Mouse (Mus musculus): ENCODE measurements around the gene Alg3.

The Alg3 gene

DNA sequence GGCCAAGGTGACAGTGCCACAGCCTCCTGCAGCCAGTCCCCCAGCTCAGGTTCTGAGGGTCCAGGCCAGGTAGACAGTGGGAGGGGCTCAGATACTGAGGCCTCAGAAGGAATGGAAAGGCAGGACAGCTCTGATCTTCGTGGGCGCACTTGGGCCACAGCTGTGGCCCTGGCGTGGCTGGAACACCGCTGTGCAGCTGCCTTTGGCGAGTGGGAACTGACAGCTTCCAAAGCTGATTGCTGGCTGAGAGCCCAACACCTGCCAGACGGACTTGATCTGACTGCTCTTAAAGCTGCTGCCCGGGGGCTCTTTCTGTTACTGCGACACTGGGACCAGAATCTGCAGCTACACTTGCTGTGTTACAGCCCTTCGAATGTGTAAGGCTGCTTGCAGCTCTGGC, 6.8 kb downstream of the Alg3 start:
- DNase-seq (ENCODE audit: extremely low spot score), result no peak

DNA sequence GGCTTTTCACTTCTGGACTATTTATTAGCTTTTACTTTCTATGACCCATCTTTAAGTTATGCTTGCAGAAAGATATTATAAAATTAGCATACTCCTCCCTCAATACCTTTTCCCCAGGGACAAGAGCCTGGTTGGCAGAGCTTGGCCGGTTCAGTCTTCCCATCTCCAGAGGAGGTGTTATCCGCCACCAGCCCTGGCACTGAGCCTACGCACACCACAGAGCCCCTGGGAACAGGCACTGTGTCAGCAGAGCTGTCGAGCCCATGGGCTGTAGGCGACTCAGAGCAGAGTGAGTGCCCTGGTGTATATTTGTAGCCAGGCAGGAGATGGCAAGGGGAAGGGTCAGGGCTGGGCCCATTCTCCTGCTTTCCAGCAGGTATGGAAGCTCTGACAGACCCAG, 11.0 kb downstream of the Alg3 start:
- no peak for DNase-seq (ENCODE audit: extremely low spot score)

DNA sequence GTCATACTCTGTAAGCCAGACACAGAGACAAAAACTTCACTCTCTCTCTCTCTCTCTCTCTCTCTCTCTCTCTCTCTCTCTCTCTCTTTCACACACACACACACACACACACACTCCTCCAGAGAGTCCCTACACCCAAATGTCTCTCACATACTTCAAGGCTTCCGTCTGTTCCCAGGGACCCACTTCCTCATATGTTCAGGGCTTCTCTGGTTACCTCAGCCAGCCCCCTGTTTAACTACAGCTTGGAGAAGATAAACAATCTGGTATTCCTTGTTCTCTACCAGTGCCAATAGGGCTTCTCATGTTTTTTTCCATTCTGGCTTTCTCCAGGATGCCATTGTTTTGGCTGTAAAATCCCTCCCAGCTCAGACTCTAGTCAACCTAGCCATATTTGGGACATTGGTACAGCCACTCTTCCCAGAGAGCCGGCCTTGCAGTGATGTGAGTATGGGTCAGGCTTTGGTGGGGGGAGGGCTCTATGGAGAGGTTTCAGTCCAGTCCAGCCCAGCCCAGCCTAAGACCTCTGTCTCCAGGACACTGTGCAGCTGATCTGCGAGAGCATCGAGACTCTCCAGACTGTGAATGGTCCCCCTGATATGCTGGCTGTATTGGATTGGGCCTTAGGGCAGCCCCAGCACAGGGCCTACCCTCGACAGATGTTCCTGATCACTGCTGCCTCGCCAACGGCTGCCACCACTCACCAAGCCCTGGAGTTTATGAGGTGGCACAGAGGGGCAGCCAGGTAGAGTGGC, 14.7 kb downstream of the Alg3 start:
- DNase-seq (ENCODE audit: extremely low spot score), result no peak

DNA sequence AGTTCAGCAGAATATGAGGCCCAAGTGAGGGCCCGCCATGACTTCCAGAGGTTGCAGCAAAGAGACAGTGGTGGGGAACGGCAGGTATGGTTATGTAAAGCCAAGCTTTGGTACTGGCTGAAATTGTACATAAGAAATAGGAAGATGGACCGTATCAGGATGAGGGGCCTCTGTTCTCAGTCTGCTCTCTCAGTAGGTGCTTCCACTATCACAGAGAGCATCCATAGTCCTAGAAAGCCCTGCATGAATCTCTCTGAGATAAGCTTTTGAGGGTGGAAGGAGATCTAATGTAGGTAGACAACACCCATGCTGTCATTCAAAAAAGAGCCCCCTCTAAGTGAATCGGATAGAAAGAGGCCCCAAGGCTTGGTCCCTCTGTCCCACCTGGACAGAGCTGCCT, 15.8 kb downstream of the Alg3 start:
- DNase-seq (ENCODE audit: extremely low spot score), result no peak

DNA sequence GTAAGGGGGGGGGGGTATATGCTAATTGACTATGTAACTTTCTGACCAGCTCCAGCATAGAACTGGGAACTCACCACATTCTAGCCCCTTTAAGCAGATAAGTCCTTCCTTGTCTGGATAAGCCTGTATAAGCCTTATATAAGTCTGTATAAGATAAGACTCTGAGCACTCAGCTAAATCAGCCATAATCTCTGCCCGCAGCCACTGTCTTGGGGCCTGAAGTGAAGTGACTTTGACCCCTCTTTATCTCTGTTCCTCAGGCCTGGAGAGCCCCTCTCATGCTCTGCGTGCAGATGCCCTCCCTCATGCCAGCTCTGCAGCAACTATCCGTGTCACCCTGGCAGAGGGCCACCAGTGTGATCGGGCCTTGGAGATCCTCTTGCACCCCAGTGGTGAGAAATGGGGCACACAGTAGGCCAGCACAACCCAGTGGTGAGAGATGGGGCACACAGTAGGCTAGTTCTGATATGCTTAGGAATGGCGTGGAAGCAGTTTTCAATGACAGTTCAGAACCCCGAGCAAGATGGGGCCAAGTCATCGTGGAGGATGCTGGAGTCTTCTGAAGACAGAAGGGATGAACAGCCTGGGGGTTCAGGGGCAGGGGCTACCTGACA, 16.4 kb downstream of the Alg3 start:
- DNase-seq (ENCODE audit: extremely low spot score), result no peak

DNA sequence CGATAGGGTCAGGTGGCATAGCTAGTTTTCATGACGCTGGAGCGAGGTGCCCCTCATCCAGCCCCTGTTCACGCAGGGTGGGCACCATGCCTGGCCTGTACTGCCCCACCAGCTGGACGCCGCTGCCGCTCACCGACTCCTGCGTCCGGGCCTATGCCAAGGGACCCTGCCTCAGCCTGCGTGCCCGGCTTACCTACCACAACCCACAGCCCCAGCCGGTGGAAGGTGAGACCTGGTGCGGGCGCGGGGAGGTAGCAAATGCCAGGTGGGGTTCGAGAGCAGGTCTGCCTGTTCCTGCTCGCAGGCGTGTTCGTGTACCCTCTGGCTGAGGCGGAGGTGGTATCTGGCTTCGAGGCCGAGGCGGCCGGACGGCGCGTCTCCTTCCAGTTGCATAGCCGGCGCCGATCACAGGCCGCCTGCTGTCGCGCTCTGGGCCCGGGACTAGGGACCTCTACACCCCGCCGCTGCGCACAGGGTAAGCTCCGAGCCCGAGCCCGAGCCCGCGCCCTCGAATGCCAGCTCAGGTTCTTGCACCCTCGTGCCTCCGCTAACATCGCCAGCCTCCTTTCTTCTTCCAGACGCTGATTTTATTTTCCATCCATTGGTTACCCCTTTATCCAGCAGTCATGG, 20.3 kb downstream of the Alg3 start:
- no peak for DNase-seq (ENCODE audit: extremely low spot score)

GRCm38 (mm10) chr16:20590680-20591038, 20.9 kb downstream of the Alg3 start:
- no peak for DNase-seq (ENCODE audit: extremely low spot score)

DNA sequence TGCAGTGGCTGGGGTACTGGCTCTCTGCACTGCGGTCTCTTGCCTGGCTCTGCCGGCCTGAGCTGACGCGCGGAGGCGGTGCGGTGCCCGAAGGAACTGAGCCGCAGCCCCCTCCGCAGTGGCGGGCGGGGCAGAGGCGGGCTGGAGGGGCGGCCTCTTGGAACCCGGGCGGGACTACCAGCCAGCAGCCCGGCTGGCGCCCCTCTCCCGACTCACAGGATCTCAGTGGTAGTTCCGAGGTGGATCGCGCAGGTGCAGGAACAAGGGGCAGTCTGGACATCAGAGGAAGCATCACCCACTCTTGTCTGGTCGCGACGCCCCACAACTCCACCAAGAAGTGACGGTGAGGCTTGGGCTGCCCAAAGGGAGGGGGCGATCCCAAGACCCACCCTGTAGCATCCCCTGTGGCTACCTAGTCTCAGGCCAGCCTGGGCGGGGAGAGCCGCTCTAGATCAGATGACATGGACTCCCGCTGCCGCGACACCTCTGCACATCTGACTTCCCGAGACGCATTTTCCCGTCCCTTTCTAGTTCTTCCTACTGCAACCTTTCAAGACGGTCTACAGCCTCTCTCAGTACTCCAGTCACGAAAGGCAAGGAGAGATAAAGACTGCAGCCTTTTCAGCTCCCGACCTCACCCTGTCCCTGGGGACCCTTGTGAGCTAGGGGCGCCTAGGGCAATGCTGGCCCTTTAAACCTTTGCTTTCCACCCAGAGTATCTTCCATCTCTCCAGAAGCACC, 21.4 kb downstream of the Alg3 start:
- peak; percentile 55 for DNase-seq (ENCODE audit: extremely low spot score)

- DNase-seq (ENCODE audit: extremely low spot score), result no peak
Observed at GRCm38 (mm10) chr16:20589366-20589938, 22.1 kb downstream of the Alg3 start, which contains the start of gene Vwa5b2. Gene Vwa5b2 (plus strand): TSS chr16:20589471.

DNA sequence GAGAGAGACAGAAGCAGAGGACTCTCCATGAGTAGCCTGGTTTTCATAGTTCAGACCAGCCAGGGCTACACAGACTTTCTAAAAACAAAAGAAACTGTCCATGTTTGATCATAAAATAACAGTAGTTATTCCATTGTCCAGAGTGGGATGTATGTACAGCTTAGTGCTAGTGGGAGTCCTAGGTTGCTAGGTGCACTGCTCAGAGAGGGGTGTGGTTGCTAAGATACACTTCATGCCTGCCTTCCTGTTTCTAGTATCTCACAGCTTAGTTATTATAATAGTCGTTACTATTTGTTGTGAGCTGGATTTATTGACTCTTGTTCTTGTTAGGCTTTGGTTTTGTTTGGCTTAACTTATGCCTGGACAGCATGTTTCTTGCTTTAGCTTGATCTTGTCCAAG, 46.5 kb downstream of the Alg3 start:
- DNase-seq (ENCODE audit: extremely low spot score), result no peak

GRCm38 (mm10) chr16:20557381-20557780, 54.2 kb downstream of the Alg3 start:
- no peak for DNase-seq (ENCODE audit: extremely low spot score)
